Mouse (Mus musculus) neural tube, embryonic 12.5 days (tissue): ENCODE measurements around the gene Cd320. TPM values are rescaled to one million over a fixed set of nuclear protein-coding genes. Genes with fewer than 3 reads are reported as not detected.

ENCODE experiments used
- ATAC-seq: fragments of 200-750 bp; cut with Nextera tagmentation; 2 replicates; pipeline ENCODE4 v1.8.0; 2017; ENCODE audit warnings: low read depth, mild to moderate bottlenecking, moderate TSS enrichment, moderate library complexity; ENCODE audit not compliant: low FRiP score
- H3K27ac ChIP-seq: fragments of 300-500 bp; sonication (generic); 2 replicates; pipeline ENCODE4 v1.5.1; 2016
- H3K27me3 ChIP-seq: fragments of 300-500 bp; sonication (generic); replicated peaks from 2 replicates; pipeline ENCODE4 v1.6.1; 2016; ENCODE audit warnings: mild to moderate bottlenecking
- H3K36me3 ChIP-seq: fragments of 300-500 bp; sonication (generic); 2 replicates; pipeline ENCODE4 v1.6.1; 2016; ENCODE audit warnings: mild to moderate bottlenecking
- H3K4me1 ChIP-seq: fragments of 300-500 bp; sonication (generic); 2 replicates; pipeline ENCODE4 v1.6.1; 2016
- H3K4me2 ChIP-seq: fragments of 300-500 bp; sonication (generic); replicated peaks from 2 replicates; pipeline ENCODE4 v1.6.1; 2016; ENCODE audit warnings: mild to moderate bottlenecking
- H3K4me3 ChIP-seq: fragments of 300-500 bp; sonication (generic); 2 replicates; pipeline ENCODE4 v1.5.1; 2016
- H3K9ac ChIP-seq: fragments of 300-500 bp; sonication (generic); 2 replicates; pipeline ENCODE4 v1.6.1; 2016; ENCODE audit warnings: mild to moderate bottlenecking
- H3K9me3 ChIP-seq: fragments of 300-500 bp; sonication (generic); 2 replicates; pipeline ENCODE4 v1.6.1; 2016; ENCODE audit warnings: mild to moderate bottlenecking
- WGBS: fragments of 180-500 bp; shearing (Covaris S2); methylation state at CpG from one replicate; pipeline ENCODE4 v1.1.7; 2016; 5-methylcytosine and 5-hydroxymethylcytosine counted together
- polyA plus RNA-seq: library from polyadenylated mRNA; unstranded; fragments of >200 nt; fragmentation: Nextera tagmentation; extraction: Ambion mirVana; gene quantifications from 2 replicates; pipeline ENCODE4 v1.2.1, GENCODE M21; 2016

Gene Cd320
- 59.3 and 61.8 TPM in 2 replicates for polyA plus RNA-seq

GRCm38 (mm10) chr17:33842966-33843795 lies at the start of gene Cd320:
TSS of gene Cd320 (plus strand) at chr17:33843091.
- ATAC-seq, result peak; percentile 94
- Histone ChIP-seq H3K4me2 (peak within 1 kb of the TSS; percentile 73), H3K27me3 (no peaks in the 10 kb centered on the region), H3K4me1 (peaks cover 14% of the 10 kb centered on the region), H3K27ac (no peak within 1 kb of the TSS), H3K36me3 (peaks cover 20% of the 10 kb centered on the region), H3K9me3 (no peaks in the 10 kb centered on the region), H3K4me3 (peak within 1 kb of the TSS; percentile 65), H3K9ac (peak within 1 kb of the TSS; percentile 59)
- WGBS, result under 1% methylated on average over 45 of the region's 45 CpGs

GRCm38 (mm10) chr17:33798306-33798705 lies 44.6 kb upstream of the Cd320 start:
- ATAC-seq, result no peak
- 57% methylated on average over 3 of the region's 3 CpGs for WGBS
- no peaks in the 10 kb centered on the region for H3K27me3 ChIP-seq
- no peak overlapping the region for H3K9ac ChIP-seq
- H3K36me3 ChIP-seq, result no peaks in the 10 kb centered on the region
- H3K9me3 ChIP-seq, result no peaks in the 10 kb centered on the region
- no peak overlapping the region for H3K27ac ChIP-seq
- no peak overlapping the region for H3K4me3 ChIP-seq
- H3K4me2 ChIP-seq, result no peak overlapping the region
- no peaks in the 10 kb centered on the region for H3K4me1 ChIP-seq

- Histone ChIP-seq H3K27me3 (no peaks in the 10 kb centered on the region), H3K36me3 (no peaks in the 10 kb centered on the region), H3K27ac (no peak overlapping the region), H3K4me3 (no peak overlapping the region), H3K4me1 (no peaks in the 10 kb centered on the region), H3K4me2 (no peak overlapping the region), H3K9ac (no peak overlapping the region), H3K9me3 (no peaks in the 10 kb centered on the region)
- WGBS, result 77% methylated on average over 1 of the region's 1 CpGs
- no peak for ATAC-seq
Observed at GRCm38 (mm10) chr17:33799277-33799676, 43.6 kb upstream of the Cd320 start.

GRCm38 (mm10) chr17:33802221-33802620 lies 40.7 kb upstream of the Cd320 start:
- 12% methylated on average over 2 of the region's 2 CpGs for WGBS

GRCm38 (mm10) chr17:33804205-33804604 lies 38.7 kb upstream of the Cd320 start:
- no peak overlapping the region for H3K9ac ChIP-seq
- no peak overlapping the region for H3K27ac ChIP-seq
- no peaks in the 10 kb centered on the region for H3K27me3 ChIP-seq
- no peak overlapping the region for H3K4me2 ChIP-seq
- H3K36me3 ChIP-seq, result no peaks in the 10 kb centered on the region
- 59% methylated on average over 4 of the region's 4 CpGs for WGBS
- no peaks in the 10 kb centered on the region for H3K9me3 ChIP-seq
- ATAC-seq, result no peak
- no peak overlapping the region for H3K4me3 ChIP-seq
- no peaks in the 10 kb centered on the region for H3K4me1 ChIP-seq

More at GRCm38 (mm10) chr17:33802221-33802620, 40.7 kb upstream of the Cd320 start:
- Histone ChIP-seq H3K9ac (no peak overlapping the region), H3K36me3 (no peaks in the 10 kb centered on the region), H3K9me3 (no peaks in the 10 kb centered on the region), H3K4me2 (no peak overlapping the region), H3K4me1 (no peaks in the 10 kb centered on the region), H3K4me3 (no peak overlapping the region), H3K27me3 (no peaks in the 10 kb centered on the region), H3K27ac (no peak overlapping the region)
- ATAC-seq, result no peak

GRCm38 (mm10) chr17:33804745-33805144 lies 38.1 kb upstream of the Cd320 start:
- Histone ChIP-seq H3K4me2 (no peak overlapping the region), H3K9ac (no peak overlapping the region), H3K27ac (no peak overlapping the region), H3K4me3 (no peak overlapping the region), H3K9me3 (no peaks in the 10 kb centered on the region), H3K36me3 (no peaks in the 10 kb centered on the region), H3K4me1 (no peaks in the 10 kb centered on the region), H3K27me3 (no peaks in the 10 kb centered on the region)
- ATAC-seq, result no peak
- 77% methylated on average over 1 of the region's 1 CpGs for WGBS

GRCm38 (mm10) chr17:33807181-33807888 lies 35.6 kb upstream of the Cd320 start:
- ATAC-seq, result no peak
- H3K4me3 ChIP-seq, result no peak overlapping the region
- no peak overlapping the region for H3K4me2 ChIP-seq
- 61% methylated on average over 8 of the region's 9 CpGs for WGBS
- peaks cover 8% of the 10 kb centered on the region for H3K27me3 ChIP-seq
- no peak overlapping the region for H3K27ac ChIP-seq
- H3K36me3 ChIP-seq, result no peaks in the 10 kb centered on the region
- H3K4me1 ChIP-seq, result peaks cover 8% of the 10 kb centered on the region
- no peaks in the 10 kb centered on the region for H3K9me3 ChIP-seq
- no peak overlapping the region for H3K9ac ChIP-seq

- H3K36me3 ChIP-seq, result no peaks in the 10 kb centered on the region
- H3K27ac ChIP-seq, result no peak overlapping the region
- H3K4me3 ChIP-seq, result no peak overlapping the region
- peaks cover 10% of the 10 kb centered on the region for H3K27me3 ChIP-seq
- H3K9ac ChIP-seq, result no peak overlapping the region
- 50% methylated on average over 10 of the region's 10 CpGs for WGBS
- no peaks in the 10 kb centered on the region for H3K9me3 ChIP-seq
- H3K4me1 ChIP-seq, result peaks cover 8% of the 10 kb centered on the region
- no peak overlapping the region for H3K4me2 ChIP-seq
- no peak for ATAC-seq
Observed at GRCm38 (mm10) chr17:33808192-33808591, 34.7 kb upstream of the Cd320 start.

GRCm38 (mm10) chr17:33810334-33811141 lies 32.4 kb upstream of the Cd320 start, which contains the start of gene Kank3:
TSS of gene Kank3 (plus strand) at chr17:33810519.
- Histone ChIP-seq H3K27ac (no peak within 1 kb of the TSS), H3K4me1 (peaks cover 8% of the 10 kb centered on the region), H3K9ac (peak within 1 kb of the TSS; percentile 42), H3K9me3 (no peaks in the 10 kb centered on the region), H3K27me3 (peaks cover 10% of the 10 kb centered on the region), H3K36me3 (no peaks in the 10 kb centered on the region), H3K4me3 (peak within 1 kb of the TSS; percentile 47), H3K4me2 (peak within 1 kb of the TSS; percentile 76)
- whole genome bisulfite sequencing, result under 1% methylated on average over 36 of the region's 36 CpGs
- peak; percentile 98 for ATAC-seq

- no peaks in the 10 kb centered on the region for H3K36me3 ChIP-seq
- 32% methylated on average over 7 of the region's 7 CpGs for WGBS
- 0 out of 2 replicates have a peak overlapping the region, but pooled peaks have one; percentile 42 for H3K9ac ChIP-seq
- peaks cover 8% of the 10 kb centered on the region for H3K4me1 ChIP-seq
- no peak for ATAC-seq
- peak overlapping the region; percentile 76 for H3K4me2 ChIP-seq
- peak overlapping the region; percentile 47; the same call in 1 of the 2 replicates for H3K4me3 ChIP-seq
- H3K9me3 ChIP-seq, result no peaks in the 10 kb centered on the region
- no peak overlapping the region for H3K27ac ChIP-seq
- peaks cover 10% of the 10 kb centered on the region for H3K27me3 ChIP-seq
Observed at GRCm38 (mm10) chr17:33811142-33811516, 31.8 kb upstream of the Cd320 start.

GRCm38 (mm10) chr17:33812475-33812874 lies 30.4 kb upstream of the Cd320 start:
- H3K9me3 ChIP-seq, result no peaks in the 10 kb centered on the region
- no peak overlapping the region for H3K9ac ChIP-seq
- H3K4me1 ChIP-seq, result peaks cover 12% of the 10 kb centered on the region
- no peak overlapping the region for H3K27ac ChIP-seq
- ATAC-seq, result no peak
- H3K4me2 ChIP-seq, result no peak overlapping the region
- H3K4me3 ChIP-seq, result no peak overlapping the region
- H3K27me3 ChIP-seq, result peaks cover 10% of the 10 kb centered on the region
- H3K36me3 ChIP-seq, result no peaks in the 10 kb centered on the region
- 52% methylated on average over 3 of the region's 3 CpGs for WGBS

- Histone ChIP-seq H3K9ac (no peak overlapping the region), H3K4me2 (no peak overlapping the region), H3K27me3 (peaks cover 10% of the 10 kb centered on the region), H3K4me1 (peaks cover 15% of the 10 kb centered on the region), H3K36me3 (no peaks in the 10 kb centered on the region), H3K27ac (no peak overlapping the region), H3K4me3 (no peak overlapping the region), H3K9me3 (no peaks in the 10 kb centered on the region)
- WGBS, result 70% methylated on average over 4 of the region's 4 CpGs
- ATAC-seq, result no peak
Observed at GRCm38 (mm10) chr17:33812990-33813389, 29.9 kb upstream of the Cd320 start.
